Mouse (Mus musculus) cortical plate, adult 2 months (tissue): ENCODE data around the gene Cic. TPM values are rescaled to one million over a fixed set of nuclear protein-coding genes. Genes with fewer than 3 reads are reported as not detected.

ENCODE experiments used
- H3K27ac ChIP-seq: fragments of 200-500 bp; 2 replicates; pipeline ENCODE4 v1.5.1; 2012; ENCODE audit warnings: low read length, control low read depth, inconsistent platforms; ENCODE audit not compliant: insufficient read depth
- H3K4me1 ChIP-seq: fragments of 200-500 bp; 2 replicates; pipeline ENCODE4 v1.6.1; 2011; ENCODE audit warnings: low read length; ENCODE audit not compliant: control insufficient read depth, insufficient read depth
- H3K4me3 ChIP-seq: fragments of 200-500 bp; 2 replicates; pipeline ENCODE4 v1.5.1; 2011; ENCODE audit warnings: mild to moderate bottlenecking, low read length, control low read depth; ENCODE audit not compliant: insufficient read depth
- CTCF ChIP-seq: fragments of 200-500 bp; IDR thresholded peaks from 2 replicates; pipeline ENCODE4 v1.5.1; 2011; ENCODE audit warnings: mild to moderate bottlenecking, control low read depth, low read length; ENCODE audit not compliant: insufficient read depth; ENCODE audit errors: extremely low read depth
- POLR2A ChIP-seq: fragments of 200-500 bp; IDR thresholded peaks from 2 replicates; pipeline ENCODE4 v1.6.1; 2011; ENCODE audit warnings: mild to moderate bottlenecking, low read length, control low read depth; ENCODE audit not compliant: insufficient read depth; ENCODE audit errors: extremely low read depth
- polyA plus RNA-seq: library from polyadenylated mRNA; depleted of rRNA; stranded (reverse); fragments of >200 nt; gene quantifications from 2 replicates; pipeline ENCODE4 v1.2.3, GENCODE M21; 2012

Gene Cic
- polyA plus RNA-seq, 1 experiment = 89.6 TPM

- peak; percentile 50; the same call in 1 of the 2 replicates for TF ChIP-seq POLR2A
- no peak for TF ChIP-seq CTCF
- H3K4me3 ChIP-seq = peak overlapping the region; percentile 49
- H3K4me1 ChIP-seq = peaks cover 3% of the 10 kb centered on the region; the same call in 1 of the 2 replicates
- peak overlapping the region; percentile 92 for H3K27ac ChIP-seq
Observed at GRCm38 (mm10) chr7:25281734-25282601, 14.5 kb downstream of the Cic start.

- Histone ChIP-seq H3K4me3 (peak overlapping the region; percentile 49), H3K27ac (no peak overlapping the region), H3K4me1 (peaks cover 3% of the 10 kb centered on the region; the same call in 1 of the 2 replicates)
- no peak for TF ChIP-seq CTCF
- no peak for TF ChIP-seq POLR2A
Observed at GRCm38 (mm10) chr7:25282731-25283211, 15.3 kb downstream of the Cic start.

- H3K27ac ChIP-seq = no peak overlapping the region
- H3K4me1 ChIP-seq = peaks cover 3% of the 10 kb centered on the region; the same call in 1 of the 2 replicates
- TF ChIP-seq CTCF = no peak
- no peak for TF ChIP-seq POLR2A
- H3K4me3 ChIP-seq = peak overlapping the region; percentile 49; the same call in 1 of the 2 replicates
Observed at GRCm38 (mm10) chr7:25283637-25284036, 16.1 kb downstream of the Cic start.

- no peak overlapping the region for H3K27ac ChIP-seq
- TF ChIP-seq POLR2A (no peak), CTCF (no peak)
- no peak overlapping the region for H3K4me3 ChIP-seq
- peaks cover 3% of the 10 kb centered on the region; the same call in 1 of the 2 replicates for H3K4me1 ChIP-seq
Observed at GRCm38 (mm10) chr7:25284171-25284570, 16.7 kb downstream of the Cic start.

GRCm38 (mm10) chr7:25284766-25285165 lies 17.3 kb downstream of the Cic start:
- Histone ChIP-seq H3K4me3 (no peak overlapping the region), H3K4me1 (peaks cover 3% of the 10 kb centered on the region; the same call in 1 of the 2 replicates), H3K27ac (no peak overlapping the region)
- no peak for TF ChIP-seq POLR2A
- no peak for TF ChIP-seq CTCF

- Histone ChIP-seq H3K4me1 (peaks cover 3% of the 10 kb centered on the region; the same call in 1 of the 2 replicates), H3K4me3 (no peak overlapping the region), H3K27ac (no peak overlapping the region)
- TF ChIP-seq CTCF = no peak
- TF ChIP-seq POLR2A = no peak
Observed at GRCm38 (mm10) chr7:25285511-25286238, 18.2 kb downstream of the Cic start.

- Histone ChIP-seq H3K27ac (no peak overlapping the region), H3K4me1 (no peaks in the 10 kb centered on the region), H3K4me3 (no peak overlapping the region)
- TF ChIP-seq POLR2A (no peak), CTCF (no peak)
Observed at GRCm38 (mm10) chr7:25286989-25287388, 19.5 kb downstream of the Cic start.

- H3K4me1 ChIP-seq = no peaks in the 10 kb centered on the region
- H3K27ac ChIP-seq = no peak overlapping the region
- no peak overlapping the region for H3K4me3 ChIP-seq
- TF ChIP-seq POLR2A = no peak
- TF ChIP-seq CTCF = no peak
Observed at GRCm38 (mm10) chr7:25288011-25288410, 20.5 kb downstream of the Cic start.

- Histone ChIP-seq H3K27ac (no peak overlapping the region), H3K4me3 (no peak overlapping the region), H3K4me1 (no peaks in the 10 kb centered on the region)
- TF ChIP-seq CTCF (no peak), POLR2A (no peak)
Observed at GRCm38 (mm10) chr7:25288721-25289120, 21.2 kb downstream of the Cic start.

- Histone ChIP-seq H3K27ac (no peak overlapping the region), H3K4me3 (no peak overlapping the region), H3K4me1 (no peaks in the 10 kb centered on the region)
- TF ChIP-seq CTCF = no peak
- no peak for TF ChIP-seq POLR2A
Observed at GRCm38 (mm10) chr7:25289925-25290324, 22.4 kb downstream of the Cic start.

GRCm38 (mm10) chr7:25290463-25290862 lies 23.0 kb downstream of the Cic start:
- no peak overlapping the region for H3K27ac ChIP-seq
- H3K4me1 ChIP-seq = no peaks in the 10 kb centered on the region
- H3K4me3 ChIP-seq = no peak overlapping the region
- TF ChIP-seq CTCF = no peak
- no peak for TF ChIP-seq POLR2A
